Comparison of ENCODE assay signal across 8 mouse cellular contexts in the genomic region with DNA sequence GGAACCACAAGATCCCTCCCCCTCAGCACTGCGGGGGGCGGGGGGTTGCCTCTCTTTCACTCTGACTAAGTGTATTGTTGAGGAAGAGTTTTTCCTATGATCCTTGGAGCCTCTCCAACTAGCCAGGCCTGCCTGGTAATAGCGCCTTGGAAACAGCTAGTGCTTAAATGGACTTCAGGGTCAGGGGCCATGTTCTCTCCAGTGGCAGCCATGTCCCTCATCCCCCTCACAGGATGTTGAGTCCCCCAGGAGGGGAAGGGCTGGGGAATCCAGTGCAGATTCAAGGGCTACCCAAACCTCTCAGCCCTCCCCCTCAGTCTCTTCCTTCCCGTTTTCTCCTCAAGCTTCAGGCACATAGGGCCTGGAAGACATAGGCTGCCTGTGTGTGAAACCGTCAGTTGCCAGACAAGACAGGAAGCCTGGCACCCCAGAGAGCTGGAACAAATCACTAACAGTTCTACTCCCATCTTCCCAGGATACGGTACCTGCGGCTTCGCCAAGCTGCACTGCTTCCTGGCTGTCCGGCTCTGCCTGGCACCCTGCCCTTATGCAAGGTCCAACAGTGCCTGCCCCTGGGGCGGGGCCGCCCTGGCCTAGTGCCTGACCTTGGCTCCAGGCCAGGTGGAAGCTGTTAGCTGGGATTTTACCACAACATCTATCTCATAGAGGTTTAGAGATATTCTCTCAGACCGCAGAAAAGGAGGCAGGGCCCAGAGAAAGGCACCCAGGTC. TPM values are rescaled to one million over a fixed set of nuclear protein-coding genes. Genes with fewer than 3 reads are reported as not detected.
A peak's percentile ranks its signal among the peaks of the same experiment; 100 is the strongest.
DNase-seq lines count a peak whose midpoint lies in the region; ATAC-seq lines count a peak whose summit lies in the region.

Gene Aldh3b1, minus strand, starts transcription at position 598 of the 731 bp plus-strand sequence.

- H3K9ac ChIP-seq in forebrain, embryonic 11.5 days (ENCODE audit: low read length), result no peak within 1 kb of the TSS
- H3K9ac ChIP-seq in hindbrain, embryonic 16.5 days (ENCODE audit: low read depth, low read length), result no peak within 1 kb of the TSS

- intact Hi-C loops in left cerebral cortex, postnatal 4 days (cut with DNase I), result no loop called here

- ATAC-seq in forebrain, embryonic 11.5 days (replicated peaks; ENCODE audit: low FRiP score), result no peak
- peak; percentile 88 for ATAC-seq in hindbrain, embryonic 16.5 days
- ATAC-seq in megakaryocyte-erythroid progenitor cell, adult 5-6 weeks (replicated peaks; ENCODE audit: low FRiP score, low TSS enrichment, poor library complexity, severe bottlenecking), result peak; percentile 37; the same call in 1 of the 2 replicates

- peaks cover 20% of the 10 kb centered on the region for H3K4me1 ChIP-seq in forebrain, embryonic 10.5 days
- H3K4me1 ChIP-seq in forebrain, embryonic 11.5 days (replicated peaks; ENCODE audit: control insufficient read depth, insufficient read depth, low read length), result no peaks in the 10 kb centered on the region
- H3K4me1 ChIP-seq in hindbrain, embryonic 16.5 days (ENCODE audit: control insufficient read depth, insufficient read depth, low read depth, low read length), result peaks cover 13% of the 10 kb centered on the region

- peaks cover 5% of the 10 kb centered on the region; the same call in 1 of the 2 replicates for H3K27me3 ChIP-seq in forebrain, embryonic 10.5 days (ENCODE audit: poor library complexity, severe bottlenecking)
- no peaks in the 10 kb centered on the region for H3K27me3 ChIP-seq in forebrain, embryonic 11.5 days (ENCODE audit: control insufficient read depth, insufficient read depth, low read length)
- no peaks in the 10 kb centered on the region for H3K27me3 ChIP-seq in hindbrain, embryonic 16.5 days (replicated peaks; ENCODE audit: control insufficient read depth, insufficient read depth, low read length)

- WGBS in forebrain, embryonic 10.5 days, result 72% methylated on average over 12 of the region's 12 CpGs
- 77% methylated on average over 12 of the region's 12 CpGs for WGBS in forebrain, embryonic 11.5 days
- WGBS in hindbrain, embryonic 16.5 days, result 35% methylated on average over 12 of the region's 12 CpGs

- H3K36me3 ChIP-seq in forebrain, embryonic 10.5 days (replicated peaks), result no peaks in the 10 kb centered on the region
- no peaks in the 10 kb centered on the region for H3K36me3 ChIP-seq in forebrain, embryonic 11.5 days (ENCODE audit: control insufficient read depth, insufficient read depth, low read length)
- no peaks in the 10 kb centered on the region for H3K36me3 ChIP-seq in hindbrain, embryonic 16.5 days (ENCODE audit: control insufficient read depth, insufficient read depth, low read length)

- DNase-seq in forebrain, embryonic 10.5 days (ENCODE audit: extremely low spot score, low spot score), result no peak
- DNase-seq in forebrain, embryonic 11.5 days (ENCODE audit: low spot score), result no peak
- peak; percentile 86 to 92 for DNase-seq in cerebellum, postnatal 14 days
- DNase-seq in gastrocnemius, postnatal 25 days, result peak; percentile 85
- peak; percentile 82 for DNase-seq in left cerebral cortex, postnatal 4 days
- DNase-seq in spleen, postnatal 4 days (ENCODE audit: low spot score in 2 of 2), result peak; percentile 68 to 76

- H3K9me3 ChIP-seq in forebrain, embryonic 10.5 days, result no peaks in the 10 kb centered on the region
- no peaks in the 10 kb centered on the region for H3K9me3 ChIP-seq in forebrain, embryonic 11.5 days (ENCODE audit: control insufficient read depth, low read length)
- no peaks in the 10 kb centered on the region for H3K9me3 ChIP-seq in hindbrain, embryonic 16.5 days (ENCODE audit: control insufficient read depth, low read length)

- H3K27ac ChIP-seq in forebrain, embryonic 10.5 days, result peak within 1 kb of the TSS; percentile 57; the same call in 1 of the 2 replicates
- H3K27ac ChIP-seq in forebrain, embryonic 11.5 days (ENCODE audit: low read depth, low read length), result no peak within 1 kb of the TSS
- peak within 1 kb of the TSS; percentile 36 for H3K27ac ChIP-seq in hindbrain, embryonic 16.5 days (ENCODE audit: low read depth, low read length)

- no peak within 1 kb of the TSS for H3K4me3 ChIP-seq in forebrain, embryonic 10.5 days
- no peak within 1 kb of the TSS for H3K4me3 ChIP-seq in forebrain, embryonic 11.5 days (ENCODE audit: low read depth, low read length)
- H3K4me3 ChIP-seq in hindbrain, embryonic 16.5 days (ENCODE audit: low read length), result no peak within 1 kb of the TSS

- H3K4me2 ChIP-seq in forebrain, embryonic 11.5 days (ENCODE audit: low read depth, low read length, severe bottlenecking), result no peak within 1 kb of the TSS
- peak within 1 kb of the TSS; percentile 1; the same call in 1 of the 2 replicates for H3K4me2 ChIP-seq in hindbrain, embryonic 16.5 days (ENCODE audit: low read length)

RNA-seq across cellular contexts. Expression of gene Aldh3b1, which starts in this region (rescaled TPM):
- 0.36 and 0.58 TPM in 2 replicates for polyA plus RNA-seq in forebrain, embryonic 10.5 days (2016; fragmentation: Nextera tagmentation; extraction: Ambion mirVana)
- polyA plus RNA-seq in forebrain, embryonic 11.5 days (2014; fragmentation: Nextera tagmentation; extraction: Ambion mirVana), result 0.35 and 0.64 TPM in 2 replicates
- 1 to 10 TPM; 1.4 to 1.7 TPM for total RNA-seq in gastrocnemius, postnatal 25 days (2021)
- 2.2 and 3.1 TPM in 2 replicates for polyA plus RNA-seq in hindbrain, embryonic 16.5 days (2015; fragmentation: Nextera tagmentation; extraction: Ambion mirVana)
- total RNA-seq in left cerebral cortex, postnatal 4 days (2021), result 1 to 10 TPM; 1.5 to 1.9 TPM
- total RNA-seq in megakaryocyte-erythroid progenitor cell, adult 5-6 weeks (2014; fragmentation: Nextera tagmentation), result 3.9 TPM in 1 of 2 replicates, not detected in the other
- total RNA-seq in megakaryocyte-erythroid progenitor cell, adult 5-6 weeks (2017), result not detected in 2 replicates

Comparison
In these comparisons a context has a peak if more than half of its experiments do, and no peak if none do; other contexts are left out.
1. DNase-seq: peak in cerebellum, postnatal 14 days (2 of 2), gastrocnemius, postnatal 25 days (single experiment), left cerebral cortex, postnatal 4 days (single experiment) and spleen, postnatal 4 days (2 of 2); none in forebrain, embryonic 10.5 days (single experiment) and forebrain, embryonic 11.5 days (single experiment).